Mouse (Mus musculus) myocyte (in vitro differentiated cells): ENCODE data around the gene Itpkb.

Experiments used
- E2F4 ChIP-seq: IDR thresholded peaks from one replicate; pipeline ENCODE4 v1.6.1; 2011; ENCODE audit warnings: mild to moderate bottlenecking, control low read depth, moderate library complexity; ENCODE audit not compliant: insufficient read depth
- MAX ChIP-seq: IDR thresholded peaks from one replicate; pipeline ENCODE4 v1.6.1; 2011; ENCODE audit warnings: low read depth, mild to moderate bottlenecking, control low read depth
- POLR2A ChIP-seq: IDR thresholded peaks from one replicate; pipeline ENCODE4 v1.6.1; 2011; ENCODE audit warnings: low read depth, mild to moderate bottlenecking, control low read depth, moderate library complexity; ENCODE audit not compliant: insufficient read length
- TCF3 ChIP-seq: IDR thresholded peaks from one replicate; pipeline ENCODE4 v1.6.1; 2011; ENCODE audit warnings: low read depth, control low read depth; ENCODE audit not compliant: insufficient read length
- USF1 ChIP-seq: IDR thresholded peaks from one replicate; pipeline ENCODE4 v1.6.1; 2011; ENCODE audit warnings: low read depth, mild to moderate bottlenecking, control low read depth, moderate library complexity

GRCm38 (mm10) chr1:180339143-180339542 is 8.9 kb downstream of the Itpkb start:
- TF ChIP-seq TCF3 (no peak), POLR2A (no peak), USF1 (no peak), MAX (no peak), E2F4 (no peak)
